Mouse (Mus musculus) central nervous system, embryonic 11.5 days (tissue): ENCODE results near the gene Atp1a4. TPM values are rescaled to one million over a fixed set of nuclear protein-coding genes. Genes with fewer than 3 reads are reported as not detected.

ENCODE experiments used
- polyA plus RNA-seq: library from polyadenylated mRNA; depleted of rRNA; stranded (reverse); fragments of >200 nt; gene quantifications from 2 replicates; pipeline ENCODE4 v1.2.3, GENCODE M21; 2012; rRNA removed

Atp1a4 gene
- polyA plus RNA-seq: 0.04 TPM in 2 replicates

DNA sequence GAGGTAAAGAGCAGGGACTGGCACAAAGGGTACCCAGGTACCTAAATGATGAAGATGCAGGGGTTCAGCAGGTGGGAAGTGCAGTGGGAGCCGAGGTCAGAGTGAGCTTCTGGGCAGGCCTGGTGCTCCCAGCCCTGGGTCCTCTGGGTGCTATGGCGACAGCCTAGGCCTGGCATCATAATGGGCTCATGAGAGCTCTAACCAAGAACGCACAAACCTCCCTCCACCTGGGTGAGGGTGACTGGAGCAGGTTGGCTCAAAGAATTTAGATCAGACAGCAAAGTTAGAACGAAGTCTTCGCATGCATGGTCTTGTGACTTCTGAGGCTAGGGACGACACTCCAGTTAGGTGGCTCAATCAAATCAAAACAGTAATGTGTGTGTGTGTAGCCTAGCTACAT, at the start of gene Atp1a4:
Gene Atp1a4, minus strand, starts transcription at position 101 of the 400 bp plus-strand sequence.

DNA sequence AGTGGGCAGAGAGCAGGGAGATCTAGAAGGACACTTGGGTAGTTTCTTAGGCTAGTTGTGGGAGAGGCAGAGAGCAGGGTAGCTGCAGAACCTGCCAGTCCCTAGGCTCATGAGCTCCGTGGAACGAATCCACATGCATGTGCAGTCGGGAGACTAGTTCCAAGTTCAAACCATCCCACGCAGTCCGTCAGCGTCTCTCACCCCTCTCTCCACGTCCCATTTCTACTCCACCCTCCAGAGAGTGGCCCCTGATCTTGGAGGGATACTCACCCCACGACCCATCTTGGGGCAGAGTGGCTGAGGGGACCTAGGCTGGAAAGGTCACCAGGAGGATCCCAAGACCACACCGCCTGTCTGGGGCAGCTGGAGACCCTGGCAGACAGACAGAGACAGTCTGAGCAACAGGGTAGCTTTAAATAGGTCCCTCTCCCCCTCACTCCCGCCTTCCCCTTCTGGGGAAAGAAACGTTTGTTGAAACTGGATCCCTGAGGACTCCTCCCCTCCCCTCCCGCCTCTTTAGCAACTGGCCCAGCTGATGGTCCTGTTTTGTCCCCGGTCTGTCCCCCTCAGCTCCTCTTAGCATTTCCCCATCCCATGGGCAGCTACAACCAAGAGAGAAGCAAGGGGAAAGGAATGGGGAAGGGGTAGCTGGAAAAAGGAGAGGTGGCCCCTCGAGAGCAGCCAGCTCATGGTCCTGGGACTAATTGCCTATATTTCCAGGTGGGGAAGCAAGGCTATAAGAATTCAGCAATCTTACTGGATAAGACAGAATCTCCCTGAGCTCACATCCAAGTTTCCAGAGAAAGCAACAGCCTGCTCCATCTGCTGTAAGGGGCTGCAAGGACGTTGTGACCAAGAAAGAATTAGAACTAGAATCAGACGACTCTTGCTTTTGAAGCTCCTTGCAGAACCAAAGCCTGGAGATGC, 39.7 kb upstream of the Atp1a4 start, which contains the start of gene Atp1a2:
Gene Atp1a2, minus strand, starts transcription at position 454 of the 927 bp plus-strand sequence.

DNA sequence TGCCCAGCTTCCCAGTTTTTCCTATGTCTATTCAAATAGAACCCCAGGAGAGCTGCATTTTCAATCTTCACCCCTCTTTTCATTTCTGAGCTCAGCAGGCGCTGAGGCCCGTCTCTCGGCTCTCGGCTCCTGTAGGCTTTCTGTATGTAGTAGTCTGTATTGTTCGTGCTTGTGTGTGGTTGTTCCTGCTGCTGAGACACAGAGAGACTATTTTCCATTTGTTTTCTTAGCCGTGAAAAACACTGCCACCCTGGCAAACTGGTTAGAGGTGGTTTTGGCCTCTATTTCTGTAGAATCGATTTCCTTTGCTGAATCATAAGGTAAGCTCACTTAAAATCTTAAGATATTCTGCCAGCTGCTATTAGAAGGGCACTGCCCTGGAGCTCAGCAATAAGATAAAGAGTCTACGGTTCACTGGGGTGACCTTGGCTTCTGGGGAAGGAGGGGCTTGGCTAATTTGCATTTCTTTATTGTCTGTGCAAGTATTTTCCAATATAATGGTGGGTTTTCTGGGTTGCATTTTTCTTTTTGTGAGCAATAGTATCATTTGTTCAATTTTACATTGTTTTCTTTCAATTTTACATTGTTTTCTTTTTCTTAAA, 3.4 kb upstream of the Atp1a4 start, which contains the start of gene Igsf8:
Gene Igsf8, plus strand, starts transcription at position 165 of the 602 bp plus-strand sequence.

DNA sequence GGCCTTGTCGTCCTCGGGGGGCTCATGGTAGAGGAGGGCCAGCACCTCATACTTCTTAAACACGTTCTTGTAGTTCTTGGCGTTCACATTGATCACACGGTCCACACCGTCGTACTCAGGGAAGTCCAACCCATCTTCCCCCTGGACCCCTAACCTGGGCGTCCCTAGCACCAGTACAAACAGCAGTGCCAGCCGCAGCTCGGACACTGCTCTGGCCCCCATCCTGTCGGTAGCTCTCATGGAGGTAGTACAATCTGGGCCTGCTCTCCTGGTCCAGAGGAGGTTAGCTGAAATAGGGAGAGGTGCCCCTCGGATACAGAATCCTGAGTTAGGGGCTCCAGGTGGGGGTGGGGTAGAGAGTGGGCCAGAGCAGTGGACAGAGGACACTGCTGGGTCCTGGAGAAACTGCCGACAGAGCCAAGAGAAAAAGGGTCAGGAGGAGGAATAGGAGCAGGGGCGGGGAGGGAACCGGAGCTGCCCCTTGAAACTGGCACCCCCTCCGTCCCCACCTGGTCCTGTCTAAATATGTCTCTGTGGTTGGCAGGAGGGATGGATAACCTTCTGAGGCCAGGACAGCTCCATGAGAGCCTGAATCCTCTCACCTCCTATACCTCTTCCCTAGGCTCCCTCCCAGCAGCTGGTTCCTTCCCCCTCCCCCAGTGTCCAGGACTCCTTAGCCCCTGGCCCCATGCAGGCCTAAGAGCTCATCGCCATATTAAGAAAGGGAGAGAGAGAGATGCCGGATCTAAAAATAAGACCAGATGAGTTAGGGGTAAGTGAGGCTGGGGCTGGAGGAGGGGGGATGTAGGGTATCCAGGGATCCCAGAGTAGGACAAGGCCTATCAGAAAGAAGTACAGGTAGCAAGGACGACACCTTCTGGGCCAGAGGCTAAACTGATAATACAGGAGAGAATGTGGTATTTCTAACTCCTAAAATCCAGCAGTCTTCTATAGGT, 38.5 kb downstream of the Atp1a4 start, which contains the start of gene Casq1:
Gene Casq1, minus strand, starts transcription at position 418 of the 956 bp plus-strand sequence.

DNA sequence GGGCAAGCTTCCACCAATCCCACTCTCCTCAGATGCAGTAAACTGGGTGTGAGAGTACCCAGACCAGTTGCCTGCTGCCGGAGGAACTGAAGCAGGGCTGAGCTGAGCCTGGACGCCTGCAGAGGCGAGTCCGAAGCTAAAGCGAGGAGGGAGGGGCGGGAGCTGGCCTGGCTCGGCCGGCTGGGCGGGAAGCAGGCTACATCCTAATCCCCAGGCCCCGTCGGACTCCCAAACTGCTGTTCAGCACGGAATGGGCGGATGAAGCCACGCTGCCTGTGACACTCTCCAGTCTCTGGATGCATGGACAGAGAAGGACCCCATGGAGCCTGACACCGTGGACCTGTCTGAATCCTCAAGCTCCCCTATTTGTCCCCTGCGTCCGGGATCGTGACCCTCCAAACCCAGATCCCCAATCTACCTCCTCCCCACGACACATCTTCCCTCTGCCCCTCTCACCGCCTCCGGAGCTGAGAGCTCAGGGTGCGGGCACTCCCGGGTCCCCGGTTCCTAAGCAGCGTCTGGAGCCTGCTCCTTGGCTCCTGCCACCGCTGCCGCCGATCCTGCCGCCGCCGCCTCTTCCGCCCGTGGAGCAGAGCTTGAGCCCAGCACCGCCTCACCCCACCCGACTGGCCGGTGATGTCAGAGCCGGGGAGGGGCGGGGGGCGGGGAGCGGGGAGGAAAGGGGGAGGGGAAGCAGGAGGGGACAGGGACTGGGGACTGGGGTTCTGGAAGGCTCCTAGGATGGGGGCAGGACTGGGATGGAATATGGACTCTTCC, 51.9 kb downstream of the Atp1a4 start, which contains the start of gene Pea15a:
Gene Pea15a, minus strand, starts transcription at position 664 of the 777 bp plus-strand sequence.

Other genes with a start within 250 kb of the Atp1a4 start
- gene Vangl2, start 230.0 kb downstream of the Atp1a4 start, polyA plus RNA-seq: 68.5 and 70.9 TPM in 2 replicates
- gene Nhlh1, start 200.8 kb downstream of the Atp1a4 start, polyA plus RNA-seq: 27.7 and 34.4 TPM in 2 replicates
- gene Copa, start 175.9 kb downstream of the Atp1a4 start, polyA plus RNA-seq: 114 and 141 TPM in 2 replicates
- gene Ncstn, start 175.6 kb downstream of the Atp1a4 start, polyA plus RNA-seq: 101 and 120 TPM in 2 replicates
- gene Pex19, start 131.7 kb downstream of the Atp1a4 start, polyA plus RNA-seq: 101 and 117 TPM in 2 replicates
- 109 TPM in 2 replicates for gene Dcaf8, start 110.3 kb downstream of the Atp1a4 start, polyA plus RNA-seq
- gene Pea15a, start 51.6 kb downstream of the Atp1a4 start, polyA plus RNA-seq: 189 and 197 TPM in 2 replicates
- 7.0 and 8.0 TPM in 2 replicates for gene Casq1, start 38.5 kb downstream of the Atp1a4 start, polyA plus RNA-seq
- 84.0 and 115 TPM in 2 replicates for gene Igsf8, start 3.2 kb upstream of the Atp1a4 start, polyA plus RNA-seq
- 11.4 and 13.3 TPM in 2 replicates for gene Atp1a2, start 39.6 kb upstream of the Atp1a4 start, polyA plus RNA-seq
- 1.3 and 2.1 TPM in 2 replicates for gene Kcnj9, start 70.9 kb upstream of the Atp1a4 start, polyA plus RNA-seq
- gene Kcnj10, start 82.8 kb upstream of the Atp1a4 start, polyA plus RNA-seq: 1.2 TPM in 2 replicates
- gene Pigm, start 118.1 kb upstream of the Atp1a4 start, polyA plus RNA-seq: 10.0 and 17.0 TPM in 2 replicates
- gene Slamf9, start 216.9 kb upstream of the Atp1a4 start, polyA plus RNA-seq: 0.20 and 0.26 TPM in 2 replicates
- gene Igsf9, start 223.4 kb upstream of the Atp1a4 start, polyA plus RNA-seq: 111 and 126 TPM in 2 replicates
- 28.5 and 53.8 TPM in 2 replicates for gene Tagln2, start 241.6 kb upstream of the Atp1a4 start, polyA plus RNA-seq